Mouse (Mus musculus) gastrocnemius, postnatal 25 days (tissue): ENCODE data around the gene Pelp1. TPM values are rescaled to one million over a fixed set of nuclear protein-coding genes. Genes with fewer than 3 reads are reported as not detected.

ENCODE experiments used
- microRNA-seq, 2 experiments: library from miRNA; unstranded; fragments of <30 nt; microRNA quantifications; one replicate each; pipeline ENCODE4 v1.2.0; 2021; ENCODE audit warnings: borderline replicate concordance in 2 of 2
- total RNA-seq, 2 experiments: library from RNA; stranded (reverse); gene quantifications; 1 replicate in 1 of 2; 2 replicates in 1 of 2; pipeline ENCODE4 v1.2.3; 2021

Pelp1 gene
- total RNA-seq, 2 experiments from 2014 or later, result 15.5 to 18.5 TPM

Small RNA genes lying within 50 kb of the gene (microRNA-seq; reads per million reads assigned to microRNA genes)
- 0 reads per million in 2 experiments for gene Mir7115

Other genes with a start within 250 kb of the Pelp1 start
- not detected for gene Slc16a11, start 197.3 kb downstream of the Pelp1 start, total RNA-seq
- under 1 TPM; 0.10 to 0.88 TPM for gene Slc16a13, start 189.0 kb downstream of the Pelp1 start, total RNA-seq
- 1 to 10 TPM; 4.1 to 6.2 TPM for gene Bcl6b, start 180.2 kb downstream of the Pelp1 start, total RNA-seq
- gene 0610010K14Rik, start 172.1 kb downstream of the Pelp1 start, total RNA-seq, result 10 to 100 TPM; 26.9 to 36.2 TPM
- 1 to 10 TPM; 2.4 to 3.0 TPM for gene Gm21988, start 170.2 kb downstream of the Pelp1 start, total RNA-seq
- 100 to 1,000 TPM in 1 of 2 experiments, 10 to 100 TPM in 1; 96.1 to 126 TPM for gene Rnasek, start 170.2 kb downstream of the Pelp1 start, total RNA-seq
- under 1 TPM; 0.67 to 0.80 TPM for gene Alox12, start 154.7 kb downstream of the Pelp1 start, total RNA-seq
- gene Alox12e, start 87.4 kb downstream of the Pelp1 start, total RNA-seq, result not detected
- under 1 TPM in 1 of 2 experiments, not detected in 1; 0.91 TPM for gene Alox15, start 58.0 kb downstream of the Pelp1 start, total RNA-seq
- 1 to 10 TPM; 7.5 to 9.0 TPM for gene Arrb2, start 22.6 kb upstream of the Pelp1 start, total RNA-seq
- 1 to 10 TPM; 5.6 to 6.2 TPM for gene Med11, start 41.9 kb upstream of the Pelp1 start, total RNA-seq
- under 1 TPM; 0.38 to 0.97 TPM for gene Zmynd15, start 49.4 kb upstream of the Pelp1 start, total RNA-seq
- 1 to 10 TPM; 1.3 to 2.0 TPM for gene Cxcl16, start 50.0 kb upstream of the Pelp1 start, total RNA-seq
- gene Tm4sf5, start 95.2 kb upstream of the Pelp1 start, total RNA-seq, result not detected
- gene Vmo1, start 104.6 kb upstream of the Pelp1 start, total RNA-seq, result not detected
- not detected for gene Gltpd2, start 109.2 kb upstream of the Pelp1 start, total RNA-seq
- 100 to 1,000 TPM; 242 to 248 TPM for gene Psmb6, start 115.3 kb upstream of the Pelp1 start, total RNA-seq
- gene Gm40193, start 122.9 kb upstream of the Pelp1 start, total RNA-seq, result not detected
- 10 to 100 TPM; 17.4 to 17.7 TPM for gene Pld2, start 130.0 kb upstream of the Pelp1 start, total RNA-seq
- 10 to 100 TPM; 26.3 to 27.2 TPM for gene Mink1, start 152.8 kb upstream of the Pelp1 start, total RNA-seq
- gene 4930544D05Rik, start 205.8 kb upstream of the Pelp1 start, total RNA-seq, result not detected
- 10 to 100 TPM; 22.6 to 24.7 TPM for gene Chrne, start 209.2 kb upstream of the Pelp1 start, total RNA-seq
- gene Gp1ba, start 229.1 kb upstream of the Pelp1 start, total RNA-seq, result not detected
- gene Rnf167, start 237.2 kb upstream of the Pelp1 start, total RNA-seq, result 10 to 100 TPM; 29.5 to 32.6 TPM
- 100 to 1,000 TPM; 307 to 310 TPM for gene Slc25a11, start 237.4 kb upstream of the Pelp1 start, total RNA-seq
- 100 to 1,000 TPM; 284 to 293 TPM for gene Pfn1, start 244.6 kb upstream of the Pelp1 start, total RNA-seq
- gene Eno3, start 247.2 kb upstream of the Pelp1 start, total RNA-seq, result 1,000 to 10,000 TPM; 7,828 to 7,878 TPM